Comparison of ENCODE assay signal across 9 mouse cellular contexts in the genomic region with DNA sequence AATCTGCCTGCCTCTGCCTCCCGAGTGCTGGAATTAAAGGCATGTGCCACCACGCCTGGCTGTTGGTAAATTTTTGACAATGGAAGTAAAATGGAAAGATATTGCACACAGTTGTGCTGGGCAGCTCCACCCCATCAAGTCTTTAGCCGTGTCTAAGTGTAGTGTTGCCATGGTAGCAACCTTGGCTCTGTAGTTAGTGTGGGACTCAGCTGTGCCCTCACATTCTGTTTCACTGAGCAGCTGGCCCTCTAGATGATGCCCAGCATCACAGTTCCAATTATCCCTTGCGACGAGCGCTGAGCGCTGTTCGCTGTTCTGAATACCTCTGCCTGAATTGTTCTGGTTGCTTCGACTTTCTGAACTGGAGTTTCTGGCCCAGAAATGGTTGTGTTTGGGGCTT. TPM values are rescaled to one million over a fixed set of nuclear protein-coding genes. Genes with fewer than 3 reads are reported as not detected.
DNase-seq lines count a peak whose midpoint lies in the region; ATAC-seq and TF ChIP-seq lines count a peak whose summit lies in the region.
"Had no signal": no experiment of that assay in that cellular context is flagged by ENCODE, and none has a peak within 500 bp of the region (broad histone marks: within the 10 kb centered on the region; RNA-seq: fewer than 3 reads in every experiment).

No protein-coding gene starts in this region.

- no peak for TF ChIP-seq POLR2A in myocyte (IDR thresholded peaks at IDR 0.05; ENCODE audit: insufficient read length, low read depth)

- H3K27ac ChIP-seq in kidney, embryonic 15.5 days: peak overlapping the region; percentile 3; the same call in 1 of the 2 replicates
- H3K27ac ChIP-seq in hindbrain, embryonic 12.5 days: peak overlapping the region; percentile 70

- no peak overlapping the region for H3ac ChIP-seq in myocyte (ENCODE audit: control insufficient read depth, insufficient read length)

- peaks cover 67% of the 10 kb centered on the region for H3K4me1 ChIP-seq in kidney, embryonic 15.5 days
- H3K4me1 ChIP-seq in hindbrain, embryonic 12.5 days: peaks cover 48% of the 10 kb centered on the region

- H3K36me3 ChIP-seq in kidney, embryonic 15.5 days: peaks cover 6% of the 10 kb centered on the region; the same call in 1 of the 2 replicates
- no peaks in the 10 kb centered on the region for H3K36me3 ChIP-seq in hindbrain, embryonic 12.5 days
- H3K36me3 ChIP-seq in myocyte (ENCODE audit: control insufficient read depth, insufficient read depth): no peaks in the 10 kb centered on the region

- DNase-seq in kidney, postnatal 4 days: no peak
- peak; percentile 87 for DNase-seq in brain, adult 2 months (ENCODE audit: low read depth, low spot score)
- DNase-seq in gastrocnemius, adult 18-20 months (ENCODE audit: low spot score): no peak
- DNase-seq in spleen, postnatal 10 days (ENCODE audit: low spot score in 2 of 2): no peak
- no peak for DNase-seq in gastrocnemius, postnatal 36 days

- ATAC-seq in kidney, embryonic 15.5 days (replicated peaks; ENCODE audit: low FRiP score): no peak
- ATAC-seq in hindbrain, embryonic 12.5 days (ENCODE audit: low FRiP score): peak; percentile 81

- no peak overlapping the region for H3K4me3 ChIP-seq in kidney, embryonic 15.5 days (replicated peaks)
- no peak overlapping the region for H3K4me3 ChIP-seq in hindbrain, embryonic 12.5 days
- H3K4me3 ChIP-seq in myocyte: no peak overlapping the region

- no peaks in the 10 kb centered on the region for H3K27me3 ChIP-seq in kidney, embryonic 15.5 days
- H3K27me3 ChIP-seq in hindbrain, embryonic 12.5 days: no peaks in the 10 kb centered on the region
- H3K27me3 ChIP-seq in myocyte (ENCODE audit: control insufficient read depth, insufficient read depth, insufficient read length): no peaks in the 10 kb centered on the region

- H3K79me2 ChIP-seq in myocyte (ENCODE audit: control insufficient read depth, insufficient read depth): peaks cover 33% of the 10 kb centered on the region

- H3K9ac ChIP-seq in kidney, embryonic 15.5 days: no peak overlapping the region
- H3K9ac ChIP-seq in hindbrain, embryonic 12.5 days: no peak overlapping the region

- intact Hi-C loops in gastrocnemius, postnatal 36 days (cut with DNase I): no loop called here

- no peaks in the 10 kb centered on the region for H3K9me3 ChIP-seq in kidney, embryonic 15.5 days (replicated peaks)
- H3K9me3 ChIP-seq in hindbrain, embryonic 12.5 days (replicated peaks): no peaks in the 10 kb centered on the region

- WGBS in kidney, embryonic 15.5 days: 71% methylated on average over 9 of the region's 9 CpGs
- WGBS in hindbrain, embryonic 12.5 days: 57% methylated on average over 9 of the region's 9 CpGs

- no peak overlapping the region for H3K4me2 ChIP-seq in kidney, embryonic 15.5 days
- no peak overlapping the region for H3K4me2 ChIP-seq in hindbrain, embryonic 12.5 days (replicated peaks)
- H3K4me2 ChIP-seq in myocyte (ENCODE audit: low read depth): no peak overlapping the region

TF ChIP-seq in myocyte, 11 proteins besides CTCF, POLR2A, EP300 and RAD21:
- TF ChIP-seq REST (IDR thresholded peaks at IDR 0.05; ENCODE audit: insufficient read depth, insufficient read length): no peak
- no peak for TF ChIP-seq TCF3 (IDR thresholded peaks at IDR 0.05; ENCODE audit: insufficient read length, low read depth)
- no peak for TF ChIP-seq MAX (IDR thresholded peaks at IDR 0.05; ENCODE audit: low read depth)
- no peak for TF ChIP-seq TCF12 (IDR thresholded peaks at IDR 0.05; ENCODE audit: insufficient read depth, poor library complexity, severe bottlenecking)
- no peak for TF ChIP-seq E2F4 (IDR thresholded peaks at IDR 0.05; ENCODE audit: insufficient read depth)
- no peak for TF ChIP-seq SRF (IDR thresholded peaks at IDR 0.05; ENCODE audit: control insufficient read depth, insufficient read length, low read depth)
- peak; percentile 10 to 64 (median 55) for TF ChIP-seq MYOG (IDR thresholded peaks at IDR 0.05; ENCODE audit: control insufficient read depth in 1 of 3, insufficient read depth in 1 of 3, insufficient read length in 2 of 3, low read depth in 2 of 3)
- no peak for TF ChIP-seq CEBPB (IDR thresholded peaks at IDR 0.05; ENCODE audit: insufficient read depth, poor library complexity, severe bottlenecking)
- TF ChIP-seq MYOD1 (IDR thresholded peaks at IDR 0.05; ENCODE audit: control insufficient read depth in 1 of 3, insufficient read length in 2 of 3, low read depth in 2 of 3): peak in 2 of 3 experiments; percentile 57 to 84
- TF ChIP-seq USF1 (IDR thresholded peaks at IDR 0.05; ENCODE audit: low read depth): no peak
TF ChIP-seq in myocyte: peak in this region for 2.

RNA-seq across cellular contexts. Expression of a gene that starts 25.5 kb away (rescaled TPM):
- polyA plus RNA-seq in kidney, embryonic 15.5 days (2015; fragmentation: Nextera tagmentation; extraction: Ambion mirVana): 151 and 157 TPM in 2 replicates
- polyA plus RNA-seq in hindbrain, embryonic 12.5 days (2016; fragmentation: Nextera tagmentation; extraction: Ambion mirVana): 113 and 114 TPM in 2 replicates
- polyA plus RNA-seq in myocyte (2012; fragmentation: generic; extraction: Trizol): 59.2 TPM
- total RNA-seq in gastrocnemius, adult 18-20 months (2021): 10 to 100 TPM; 42.4 to 45.8 TPM
- 10 to 100 TPM; 45.1 to 48.1 TPM for total RNA-seq in gastrocnemius, postnatal 36 days (2021)

RNA-seq across cellular contexts. Expression of a gene that starts 27.9 kb away (rescaled TPM):
- 3.7 and 5.5 TPM in 2 replicates for polyA plus RNA-seq in kidney, embryonic 15.5 days (2015; fragmentation: Nextera tagmentation; extraction: Ambion mirVana)
- 1.8 and 2.1 TPM in 2 replicates for polyA plus RNA-seq in hindbrain, embryonic 12.5 days (2016; fragmentation: Nextera tagmentation; extraction: Ambion mirVana)
- 3.3 TPM for polyA plus RNA-seq in myocyte (2012; fragmentation: generic; extraction: Trizol)
- total RNA-seq in gastrocnemius, adult 18-20 months (2021): 1 to 10 TPM; 3.6 to 3.7 TPM
- total RNA-seq in gastrocnemius, postnatal 36 days (2021): 1 to 10 TPM; 3.3 to 3.6 TPM

RNA-seq across cellular contexts. Expression of a gene that starts 57.6 kb away (rescaled TPM):
- polyA plus RNA-seq in kidney, embryonic 15.5 days (2015; fragmentation: Nextera tagmentation; extraction: Ambion mirVana): 55.2 and 56.4 TPM in 2 replicates
- polyA plus RNA-seq in hindbrain, embryonic 12.5 days (2016; fragmentation: Nextera tagmentation; extraction: Ambion mirVana): 39.0 and 45.2 TPM in 2 replicates
- 66.9 TPM for polyA plus RNA-seq in myocyte (2012; fragmentation: generic; extraction: Trizol)
- total RNA-seq in gastrocnemius, adult 18-20 months (2021): under 1 TPM; 0.84 to 0.97 TPM
- 1 to 10 TPM in 1 of 2 experiments, under 1 TPM in 1; 0.91 to 1.2 TPM for total RNA-seq in gastrocnemius, postnatal 36 days (2021)

RNA-seq across cellular contexts. Expression of a gene that starts 59.8 kb away (rescaled TPM):
- 1.8 and 3.9 TPM in 2 replicates for polyA plus RNA-seq in kidney, embryonic 15.5 days (2015; fragmentation: Nextera tagmentation; extraction: Ambion mirVana)
- polyA plus RNA-seq in hindbrain, embryonic 12.5 days (2016; fragmentation: Nextera tagmentation; extraction: Ambion mirVana): 2.0 TPM in 2 replicates
- polyA plus RNA-seq in myocyte (2012; fragmentation: generic; extraction: Trizol): 0.22 TPM
- total RNA-seq in gastrocnemius, adult 18-20 months (2021): 100 to 1,000 TPM; 624 to 860 TPM
- 1,000 to 10,000 TPM in 1 of 2 experiments, 100 to 1,000 TPM in 1; 290 to 1,186 TPM for total RNA-seq in gastrocnemius, postnatal 36 days (2021)
- total RNA-seq: neutrophil, adult 5-6 weeks had no signal
